Mouse (Mus musculus): Measurements from ENCODE around the gene Atp6v1g2.

- TF ChIP-seq CTCF (IDR thresholded peaks at IDR 0.05; ENCODE audit: borderline replicate concordance, insufficient read depth, low read depth, low read length) (peak; percentile 69), POLR2A (IDR thresholded peaks at IDR 0.05; ENCODE audit: borderline replicate concordance, insufficient read depth, low read length) (no peak)
Measured at GRCm38 (mm10) chr17:35195631-35196320, 37.7 kb upstream of the Atp6v1g2 start.

All from cerebellum, adult 2 months (tissue).